Comparison of ENCODE assay signal across 8 mouse cellular contexts in genomic region chr5:67815060-67815459, GRCm38 (mm10). TPM values are rescaled to one million over a fixed set of nuclear protein-coding genes. Genes with fewer than 3 reads are reported as not detected.
DNase-seq lines count a peak whose midpoint lies in the region; ATAC-seq and TF ChIP-seq lines count a peak whose summit lies in the region.
"Not testable (repeated sequence)": the region's sequence is repeated elsewhere in the genome, so short reads cannot be mapped to it uniquely, and the experiment has no call there.

No protein-coding gene starts in this region.

- H3K9ac ChIP-seq in heart, embryonic 11.5 days (ENCODE audit: low read depth, low read length): peak overlapping the region; percentile 56; the same call in 1 of the 2 replicates
- peak overlapping the region; percentile 49 for H3K9ac ChIP-seq in liver, embryonic 11.5 days (ENCODE audit: low read depth, low read length)
- H3K9ac ChIP-seq in liver, postnatal 0 days (replicated peaks): peak overlapping the region; percentile 60
- not testable (repeated sequence) for H3K9ac ChIP-seq in stomach, embryonic 15.5 days

- not testable (repeated sequence) for TF ChIP-seq CTCF in G1E (IDR thresholded peaks at IDR 0.05; ENCODE audit: low read depth, low read length); liver, postnatal 0 days (IDR thresholded peaks at IDR 0.05; ENCODE audit: low read depth)

- not testable (repeated sequence) for H3K9me3 ChIP-seq in G1E (replicated peaks); heart, embryonic 11.5 days (replicated peaks; ENCODE audit: control insufficient read depth, low read length); liver, embryonic 11.5 days (ENCODE audit: control insufficient read depth, low read length); liver, postnatal 0 days (ENCODE audit: low read length); stomach, embryonic 15.5 days

- peaks cover 45% of the 10 kb centered on the region for H3K4me1 ChIP-seq in G1E (ENCODE audit: insufficient read depth, low read depth, low read length)
- H3K4me1 ChIP-seq in heart, embryonic 11.5 days (ENCODE audit: control insufficient read depth, insufficient read depth, low read length); stomach, embryonic 15.5 days: not testable (repeated sequence)
- H3K4me1 ChIP-seq in liver, embryonic 11.5 days (replicated peaks; ENCODE audit: control insufficient read depth, insufficient read depth, low read length): peaks cover 20% of the 10 kb centered on the region
- H3K4me1 ChIP-seq in liver, postnatal 0 days (ENCODE audit: insufficient read depth): peaks cover 10% of the 10 kb centered on the region

- H3K4me2 ChIP-seq in heart, embryonic 11.5 days: peak overlapping the region; percentile 44
- peak overlapping the region; percentile 49 for H3K4me2 ChIP-seq in liver, embryonic 11.5 days
- H3K4me2 ChIP-seq in liver, postnatal 0 days (ENCODE audit: low read depth, low read length): peak overlapping the region; percentile 59
- 0 out of 2 replicates have a peak overlapping the region, but pooled peaks have one; percentile 21 for H3K4me2 ChIP-seq in stomach, embryonic 15.5 days

- H3K36me3 ChIP-seq in G1E (replicated peaks): peaks cover 38% of the 10 kb centered on the region
- H3K36me3 ChIP-seq in heart, embryonic 11.5 days (ENCODE audit: control insufficient read depth, insufficient read depth, low read length); liver, embryonic 11.5 days (ENCODE audit: control insufficient read depth, insufficient read depth, low read length); stomach, embryonic 15.5 days: not testable (repeated sequence)
- H3K36me3 ChIP-seq in liver, postnatal 0 days (replicated peaks; ENCODE audit: insufficient read depth, low read length): peaks cover 10% of the 10 kb centered on the region

- TF ChIP-seq EP300 in liver, postnatal 0 days (IDR thresholded peaks at IDR 0.05; ENCODE audit: low read depth): not testable (repeated sequence)

- not testable (repeated sequence) for ATAC-seq in G1E (ENCODE audit: extremely low read depth, insufficient number of reproducible peaks, low FRiP score, poor library complexity, severe bottlenecking); heart, embryonic 11.5 days (replicated peaks; ENCODE audit: insufficient number of reproducible peaks, low FRiP score, low TSS enrichment); liver, embryonic 11.5 days (replicated peaks; ENCODE audit: low FRiP score); stomach, embryonic 15.5 days (ENCODE audit: insufficient read depth, low FRiP score, low read depth)
- ATAC-seq in erythroblast, adult 5-6 weeks (replicated peaks; ENCODE audit: low FRiP score, poor library complexity, severe bottlenecking): peak; percentile 56
- peak; percentile 27 to 68; a peak in 3 of 4 replicates for ATAC-seq in hematopoietic stem cell, adult 5-6 weeks (replicated peaks in 1 of 2; ENCODE audit: insufficient read depth in 1 of 2, low FRiP score in 2 of 2, low TSS enrichment in 1 of 2, low read depth in 1 of 2, poor library complexity in 2 of 2, severe bottlenecking in 2 of 2)
- ATAC-seq in liver, postnatal 0 days: peak; percentile 50
- peak; percentile 51 for ATAC-seq in megakaryocyte, adult 5-6 weeks (ENCODE audit: poor library complexity, severe bottlenecking)

- H3K27me3 ChIP-seq in G1E (ENCODE audit: insufficient read depth, low read length); heart, embryonic 11.5 days (ENCODE audit: control insufficient read depth, insufficient read depth, low read length); liver, embryonic 11.5 days (replicated peaks; ENCODE audit: control insufficient read depth, insufficient read depth, low read length); liver, postnatal 0 days (ENCODE audit: insufficient read depth, low read length); stomach, embryonic 15.5 days (replicated peaks): not testable (repeated sequence)

- DNase-seq in G1E (ENCODE audit: low spot score); liver, embryonic 11.5 days (ENCODE audit: low spot score); liver, postnatal 0 days: not testable (repeated sequence)

- H3K4me3 ChIP-seq in G1E (ENCODE audit: low read depth, low read length): peak overlapping the region; percentile 69; the same call in 1 of the 2 replicates
- H3K4me3 ChIP-seq in heart, embryonic 11.5 days (ENCODE audit: low read depth, low read length): peak overlapping the region; percentile 21
- peak overlapping the region; percentile 48 for H3K4me3 ChIP-seq in liver, embryonic 11.5 days (ENCODE audit: low read depth, low read length)
- peak overlapping the region; percentile 52 for H3K4me3 ChIP-seq in liver, postnatal 0 days (ENCODE audit: low read depth, low read length)
- not testable (repeated sequence) for H3K4me3 ChIP-seq in stomach, embryonic 15.5 days (replicated peaks)

- WGBS in heart, embryonic 11.5 days (ENCODE audit: insufficient replicate concordance): 73% methylated on average over 6 of the region's 8 CpGs
- 38% methylated on average over 4 of the region's 8 CpGs for WGBS in liver, embryonic 11.5 days
- WGBS in liver, postnatal 0 days (ENCODE audit: insufficient replicate concordance): 26% methylated on average over 5 of the region's 8 CpGs
- WGBS in stomach, embryonic 15.5 days: 73% methylated on average over 8 of the region's 8 CpGs

- H3K27ac ChIP-seq in heart, embryonic 11.5 days (ENCODE audit: low read depth, low read length): peak overlapping the region; percentile 83
- H3K27ac ChIP-seq in liver, embryonic 11.5 days (ENCODE audit: low read depth, low read length): peak overlapping the region; percentile 89
- H3K27ac ChIP-seq in liver, postnatal 0 days (ENCODE audit: low read depth): peak overlapping the region; percentile 88
- 0 out of 2 replicates have a peak overlapping the region, but pooled peaks have one; percentile 21 for H3K27ac ChIP-seq in stomach, embryonic 15.5 days

RNA-seq across cellular contexts. Expression of gene Atp8a1, which starts 32.2 kb away (rescaled TPM):
- total RNA-seq in G1E (2014; fragmentation: Nextera tagmentation): 156 and 177 TPM in 2 replicates
- 75.0 and 81.3 TPM in 2 replicates for total RNA-seq in G1E (2017)
- polyA plus RNA-seq in G1E (2012): 13.5 and 14.8 TPM in 2 replicates
- 230 and 244 TPM in 2 replicates for total RNA-seq in erythroblast, adult 5-6 weeks (2015; ENCODE audit: low replicate concordance)
- 267 and 308 TPM in 2 replicates for total RNA-seq in erythroblast, adult 5-6 weeks (2017; ENCODE audit: low replicate concordance)
- 25.1 and 25.6 TPM in 2 replicates for polyA plus RNA-seq in heart, embryonic 11.5 days (2014; fragmentation: Nextera tagmentation; extraction: Ambion mirVana)
- total RNA-seq in hematopoietic stem cell, adult 5-6 weeks (2017): 47.8 and 68.4 TPM in 2 replicates
- polyA plus RNA-seq in liver, embryonic 11.5 days (2014; fragmentation: Nextera tagmentation; extraction: Ambion mirVana): 60.5 and 73.8 TPM in 2 replicates
- polyA plus RNA-seq in liver, postnatal 0 days (2015; fragmentation: Nextera tagmentation; extraction: Ambion mirVana): 17.1 and 18.5 TPM in 2 replicates
- 51.1 and 58.8 TPM in 2 replicates for total RNA-seq in megakaryocyte, adult 5-6 weeks (2015)
- total RNA-seq in megakaryocyte, adult 5-6 weeks (2017): 34.1 and 35.9 TPM in 2 replicates
- polyA plus RNA-seq in stomach, embryonic 15.5 days (2015; fragmentation: Nextera tagmentation; extraction: Ambion mirVana): 11.6 and 13.5 TPM in 2 replicates

Comparison
In these comparisons a context has a peak if more than half of its experiments do, and no peak if none do; other contexts are left out.
1. H3K27ac ChIP-seq: peak in every context shown above with its lines; median percentile 89 in liver, embryonic 11.5 days; 88 in liver, postnatal 0 days; 83 in heart, embryonic 11.5 days; 21 in stomach, embryonic 15.5 days.